Mouse (Mus musculus): ENCODE data around the gene En2. TPM values are rescaled to one million over a fixed set of nuclear protein-coding genes. Genes with fewer than 3 reads are reported as not detected.

Gene En2
- polyA plus RNA-seq (2014; fragmentation: Nextera tagmentation; extraction: Ambion mirVana): not detected in 2 replicates

GRCm38 (mm10) chr5:28165358-28166255 lies at the start of gene En2:
Gene En2, plus strand, starts transcription at chr5:28165694.
- WGBS: under 1% methylated on average over 105 of the region's 113 CpGs
- Histone ChIP-seq H3K4me1 (ENCODE audit: control insufficient read depth, insufficient read depth, low read length) (peaks cover 13% of the 10 kb centered on the region; the same call in 1 of the 2 replicates), H3K4me2 (replicated peaks; ENCODE audit: low read depth, low read length) (peak within 1 kb of the TSS; percentile 89), H3K27me3 (ENCODE audit: control insufficient read depth, insufficient read depth, low read length) (peaks cover 77% of the 10 kb centered on the region), H3K4me3 (ENCODE audit: low read depth, low read length) (peak within 1 kb of the TSS; percentile 31), H3K9me3 (ENCODE audit: control insufficient read depth, low read depth, low read length) (no peaks in the 10 kb centered on the region), H3K36me3 (ENCODE audit: control insufficient read depth, insufficient read depth, low read length) (no peaks in the 10 kb centered on the region), H3K9ac (replicated peaks; ENCODE audit: low read depth, low read length) (peak within 1 kb of the TSS; percentile 21; the same call in 1 of the 2 replicates), H3K27ac (ENCODE audit: low read length) (no peak within 1 kb of the TSS)
- peak; percentile 73; the same call in 1 of the 2 replicates for ATAC-seq (ENCODE audit: insufficient number of reproducible peaks, insufficient read depth, low FRiP score, low read depth)

GRCm38 (mm10) chr5:28117251-28117880 lies 48.1 kb upstream of the En2 start:
- Histone ChIP-seq H3K4me2 (replicated peaks; ENCODE audit: low read depth, low read length) (no peak overlapping the region), H3K4me1 (ENCODE audit: control insufficient read depth, insufficient read depth, low read length) (0 out of 2 replicates have a peak, but pooled peaks cover 3% of the 10 kb centered on the region), H3K9me3 (ENCODE audit: control insufficient read depth, low read depth, low read length) (no peaks in the 10 kb centered on the region), H3K4me3 (ENCODE audit: low read depth, low read length) (no peak overlapping the region), H3K27ac (ENCODE audit: low read length) (no peak overlapping the region), H3K9ac (replicated peaks; ENCODE audit: low read depth, low read length) (no peak overlapping the region), H3K36me3 (ENCODE audit: control insufficient read depth, insufficient read depth, low read length) (no peaks in the 10 kb centered on the region), H3K27me3 (ENCODE audit: control insufficient read depth, insufficient read depth, low read length) (peaks cover 49% of the 10 kb centered on the region)
- ATAC-seq (ENCODE audit: insufficient number of reproducible peaks, insufficient read depth, low FRiP score, low read depth): no peak
- WGBS: 8% methylated on average over 13 of the region's 13 CpGs

- Histone ChIP-seq H3K27ac (ENCODE audit: low read length) (no peak overlapping the region), H3K4me2 (replicated peaks; ENCODE audit: low read depth, low read length) (peak overlapping the region; percentile 29), H3K4me3 (ENCODE audit: low read depth, low read length) (peak overlapping the region; percentile 22), H3K36me3 (ENCODE audit: control insufficient read depth, insufficient read depth, low read length) (no peaks in the 10 kb centered on the region), H3K27me3 (ENCODE audit: control insufficient read depth, insufficient read depth, low read length) (peaks cover 52% of the 10 kb centered on the region), H3K9me3 (ENCODE audit: control insufficient read depth, low read depth, low read length) (no peaks in the 10 kb centered on the region), H3K9ac (replicated peaks; ENCODE audit: low read depth, low read length) (no peak overlapping the region), H3K4me1 (ENCODE audit: control insufficient read depth, insufficient read depth, low read length) (0 out of 2 replicates have a peak, but pooled peaks cover 3% of the 10 kb centered on the region)
- ATAC-seq (ENCODE audit: insufficient number of reproducible peaks, insufficient read depth, low FRiP score, low read depth): no peak
- 1% methylated on average over 30 of the region's 30 CpGs for WGBS
These were observed 47.5 kb upstream of the En2 start for GRCm38 (mm10) chr5:28117882-28118530.

GRCm38 (mm10) chr5:28118531-28118925 lies 47.0 kb upstream of the En2 start:
- H3K27ac ChIP-seq (ENCODE audit: low read length): no peak overlapping the region
- no peak overlapping the region for H3K9ac ChIP-seq (replicated peaks; ENCODE audit: low read depth, low read length)
- peak overlapping the region; percentile 22 for H3K4me3 ChIP-seq (ENCODE audit: low read depth, low read length)
- 0 out of 2 replicates have a peak, but pooled peaks cover 3% of the 10 kb centered on the region for H3K4me1 ChIP-seq (ENCODE audit: control insufficient read depth, insufficient read depth, low read length)
- under 1% methylated on average over 19 of the region's 19 CpGs for WGBS
- no peak for ATAC-seq (ENCODE audit: insufficient number of reproducible peaks, insufficient read depth, low FRiP score, low read depth)
- peak overlapping the region; percentile 29 for H3K4me2 ChIP-seq (replicated peaks; ENCODE audit: low read depth, low read length)
- no peaks in the 10 kb centered on the region for H3K36me3 ChIP-seq (ENCODE audit: control insufficient read depth, insufficient read depth, low read length)
- H3K27me3 ChIP-seq (ENCODE audit: control insufficient read depth, insufficient read depth, low read length): peaks cover 58% of the 10 kb centered on the region
- no peaks in the 10 kb centered on the region for H3K9me3 ChIP-seq (ENCODE audit: control insufficient read depth, low read depth, low read length)

- 27% methylated on average over 3 of the region's 3 CpGs for WGBS
These were observed 45.9 kb upstream of the En2 start for GRCm38 (mm10) chr5:28119576-28119975.

GRCm38 (mm10) chr5:28122491-28123454 lies 42.7 kb upstream of the En2 start:
- Histone ChIP-seq H3K36me3 (ENCODE audit: control insufficient read depth, insufficient read depth, low read length) (no peaks in the 10 kb centered on the region), H3K9me3 (ENCODE audit: control insufficient read depth, low read depth, low read length) (no peaks in the 10 kb centered on the region), H3K27me3 (ENCODE audit: control insufficient read depth, insufficient read depth, low read length) (peaks cover 71% of the 10 kb centered on the region), H3K27ac (ENCODE audit: low read length) (no peak overlapping the region), H3K4me2 (replicated peaks; ENCODE audit: low read depth, low read length) (no peak overlapping the region), H3K4me1 (ENCODE audit: control insufficient read depth, insufficient read depth, low read length) (0 out of 2 replicates have a peak, but pooled peaks cover 3% of the 10 kb centered on the region), H3K9ac (replicated peaks; ENCODE audit: low read depth, low read length) (no peak overlapping the region), H3K4me3 (ENCODE audit: low read depth, low read length) (no peak overlapping the region)
- ATAC-seq (ENCODE audit: insufficient number of reproducible peaks, insufficient read depth, low FRiP score, low read depth): peak; percentile 72
- WGBS: 1% methylated on average over 27 of the region's 27 CpGs

More at GRCm38 (mm10) chr5:28119576-28119975, 45.9 kb upstream of the En2 start:
- ATAC-seq (ENCODE audit: insufficient number of reproducible peaks, insufficient read depth, low FRiP score, low read depth): no peak
- 0 out of 2 replicates have a peak, but pooled peaks cover 3% of the 10 kb centered on the region for H3K4me1 ChIP-seq (ENCODE audit: control insufficient read depth, insufficient read depth, low read length)
- no peak overlapping the region for H3K4me3 ChIP-seq (ENCODE audit: low read depth, low read length)
- no peaks in the 10 kb centered on the region for H3K36me3 ChIP-seq (ENCODE audit: control insufficient read depth, insufficient read depth, low read length)
- no peak overlapping the region for H3K9ac ChIP-seq (replicated peaks; ENCODE audit: low read depth, low read length)
- H3K9me3 ChIP-seq (ENCODE audit: control insufficient read depth, low read depth, low read length): no peaks in the 10 kb centered on the region
- H3K27me3 ChIP-seq (ENCODE audit: control insufficient read depth, insufficient read depth, low read length): peaks cover 66% of the 10 kb centered on the region
- H3K27ac ChIP-seq (ENCODE audit: low read length): no peak overlapping the region
- no peak overlapping the region for H3K4me2 ChIP-seq (replicated peaks; ENCODE audit: low read depth, low read length)

- H3K4me1 ChIP-seq (ENCODE audit: control insufficient read depth, insufficient read depth, low read length): no peaks in the 10 kb centered on the region
- no peak for ATAC-seq (ENCODE audit: insufficient number of reproducible peaks, insufficient read depth, low FRiP score, low read depth)
- H3K9me3 ChIP-seq (ENCODE audit: control insufficient read depth, low read depth, low read length): no peaks in the 10 kb centered on the region
- no peak overlapping the region for H3K4me2 ChIP-seq (replicated peaks; ENCODE audit: low read depth, low read length)
- 4% methylated on average over 11 of the region's 11 CpGs for WGBS
- H3K4me3 ChIP-seq (ENCODE audit: low read depth, low read length): no peak overlapping the region
- peaks cover 67% of the 10 kb centered on the region for H3K27me3 ChIP-seq (ENCODE audit: control insufficient read depth, insufficient read depth, low read length)
- H3K9ac ChIP-seq (replicated peaks; ENCODE audit: low read depth, low read length): no peak overlapping the region
- H3K27ac ChIP-seq (ENCODE audit: low read length): no peak overlapping the region
- H3K36me3 ChIP-seq (ENCODE audit: control insufficient read depth, insufficient read depth, low read length): no peaks in the 10 kb centered on the region
These were observed 42.1 kb upstream of the En2 start for GRCm38 (mm10) chr5:28123455-28123825.

Data from stomach, embryonic 14.5 days (tissue).